Mouse (Mus musculus): ENCODE results near the gene Akr7a5.

Gene Akr7a5

DNA sequence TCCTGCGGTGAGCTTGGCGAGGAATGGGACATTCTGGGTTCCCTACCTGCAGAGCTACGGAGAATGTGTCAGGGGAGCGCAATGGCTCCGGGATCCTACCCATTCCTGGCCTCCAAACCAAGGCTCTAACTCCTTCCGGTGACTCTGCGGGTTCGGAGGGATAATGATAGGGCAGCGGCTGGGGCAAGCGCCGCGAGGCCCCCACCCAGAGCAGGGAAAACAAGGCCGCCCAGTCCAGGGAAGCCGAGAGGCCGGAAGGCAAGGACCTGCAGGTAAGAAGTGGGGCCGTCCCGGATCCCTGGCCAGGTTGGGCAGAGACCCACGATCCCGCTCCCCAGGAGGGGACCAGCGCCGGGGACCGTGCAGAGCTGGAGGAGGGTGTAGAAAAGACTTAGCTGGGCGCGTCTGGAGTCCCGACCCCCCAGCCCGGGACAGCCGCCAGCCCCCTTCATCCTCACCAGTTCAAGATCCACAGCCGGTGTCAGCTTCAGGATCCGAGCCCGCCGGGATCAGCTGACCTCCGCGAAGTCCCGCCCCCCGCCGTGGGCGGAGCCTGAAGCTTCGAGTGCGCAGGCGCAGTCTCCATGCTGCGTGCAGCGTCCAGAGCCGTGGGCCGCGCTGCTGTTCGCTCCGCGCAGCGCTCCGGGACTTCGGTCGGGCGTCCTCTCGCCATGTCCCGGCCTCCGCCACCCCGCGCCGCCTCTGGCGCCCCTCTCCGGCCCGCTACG is at the start of gene Akr7a5, which contains the start of gene Pqlc2:
Gene Akr7a5, plus strand, starts transcription at position 574 of the 728 bp plus-strand sequence.
Gene Pqlc2, minus strand, starts transcription at position 538 of the 728 bp plus-strand sequence.
- in situ Hi-C loops (cut with MboI) = no loop called here

DNA sequence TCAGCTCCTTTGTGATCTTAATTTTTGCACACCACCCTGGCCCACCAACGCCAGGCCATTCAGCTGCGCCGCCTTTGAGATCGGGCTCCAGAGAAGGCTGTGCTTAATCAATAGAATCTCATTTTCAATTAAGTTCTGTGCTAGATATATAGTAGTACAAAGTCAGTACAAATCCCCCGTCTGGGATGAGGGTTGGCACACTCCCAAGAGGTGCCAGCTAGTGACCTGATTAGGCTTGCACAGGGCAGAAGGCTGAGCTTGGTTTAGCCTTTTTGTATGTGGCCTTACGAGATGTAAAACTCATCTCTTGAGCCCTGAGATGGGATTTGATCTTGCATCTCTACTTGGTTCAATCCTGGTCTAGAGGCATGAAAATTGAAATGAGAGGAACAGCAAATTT is 47.6 kb upstream of the Akr7a5 start:
- in situ Hi-C loops (cut with MboI) = no loop called here

GRCm38 (mm10) chr4:139265783-139266499 is 44.6 kb upstream of the Akr7a5 start:
- in situ Hi-C loops (cut with MboI) = no loop called here

GRCm38 (mm10) chr4:139266500-139266865 is 44.1 kb upstream of the Akr7a5 start:
- in situ Hi-C loops (cut with MboI) = no loop called here

GRCm38 (mm10) chr4:139267335-139267734 is 43.2 kb upstream of the Akr7a5 start:
- in situ Hi-C loops (cut with MboI) = no loop called here

DNA sequence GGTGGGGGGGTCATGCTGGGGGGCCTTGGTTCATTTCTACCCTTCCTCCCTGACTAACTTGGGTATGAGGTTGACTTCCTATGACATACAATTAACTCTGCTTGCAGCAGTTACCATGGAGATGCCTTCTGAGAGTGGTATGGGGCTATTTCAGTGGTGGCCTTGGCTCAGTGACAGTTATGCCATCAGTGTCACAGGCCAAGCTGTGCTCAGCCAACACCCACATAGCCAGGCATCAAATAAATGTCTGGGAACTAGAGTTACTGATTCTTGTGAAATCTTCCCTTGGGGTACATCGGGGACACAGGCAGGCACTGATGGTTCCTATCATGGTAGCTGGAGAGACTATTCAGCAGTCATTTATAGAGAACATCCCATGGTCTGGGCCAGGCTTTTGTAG is 42.3 kb upstream of the Akr7a5 start:
- in situ Hi-C loops (cut with MboI) = no loop called here

DNA sequence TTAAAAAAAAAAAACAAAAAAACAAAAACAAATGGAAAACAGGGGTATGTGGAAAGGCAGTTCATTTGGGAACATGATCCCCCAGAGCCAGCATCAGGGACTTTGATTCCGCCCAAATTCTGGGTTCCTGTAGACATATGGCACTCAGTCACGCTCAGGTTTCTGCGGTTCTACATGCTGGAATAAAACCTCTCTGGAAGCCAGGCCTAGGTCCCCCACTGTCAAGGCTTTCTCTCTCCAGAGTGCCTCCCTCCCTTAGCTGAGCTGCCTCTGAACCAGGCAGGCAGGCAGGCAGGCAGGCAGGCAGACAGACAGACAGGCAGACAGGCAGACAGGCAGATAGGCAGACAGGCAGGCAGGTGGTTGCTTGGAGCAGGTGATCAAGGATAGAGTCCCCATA is 40.4 kb upstream of the Akr7a5 start:
- in situ Hi-C loops (cut with MboI) = no loop called here

DNA sequence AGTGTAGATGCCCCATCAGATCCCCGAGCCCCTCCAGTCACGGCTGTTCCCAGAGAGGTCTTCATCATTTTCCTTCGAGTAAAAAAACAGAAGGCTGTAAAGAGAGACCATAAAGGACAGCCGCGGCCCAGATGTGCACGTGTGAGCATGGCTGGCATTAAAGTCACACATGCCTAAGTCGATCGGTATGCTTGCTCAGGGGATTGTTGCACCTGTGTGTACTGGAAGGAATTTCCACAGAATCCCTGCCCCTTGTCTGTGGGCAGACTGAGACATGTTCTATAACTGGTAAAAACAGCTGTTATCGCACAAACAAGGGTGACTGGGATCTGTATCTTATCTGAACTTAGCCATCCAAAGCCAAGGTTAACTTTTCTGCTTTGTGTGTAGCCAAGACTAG is 39.0 kb upstream of the Akr7a5 start:
- in situ Hi-C loops (cut with MboI) = no loop called here

GRCm38 (mm10) chr4:139272951-139273680 is 37.4 kb upstream of the Akr7a5 start:
- in situ Hi-C loops (cut with MboI) = no loop called here

GRCm38 (mm10) chr4:139274573-139274972 is 36.0 kb upstream of the Akr7a5 start:
- in situ Hi-C loops (cut with MboI) = no loop called here

DNA sequence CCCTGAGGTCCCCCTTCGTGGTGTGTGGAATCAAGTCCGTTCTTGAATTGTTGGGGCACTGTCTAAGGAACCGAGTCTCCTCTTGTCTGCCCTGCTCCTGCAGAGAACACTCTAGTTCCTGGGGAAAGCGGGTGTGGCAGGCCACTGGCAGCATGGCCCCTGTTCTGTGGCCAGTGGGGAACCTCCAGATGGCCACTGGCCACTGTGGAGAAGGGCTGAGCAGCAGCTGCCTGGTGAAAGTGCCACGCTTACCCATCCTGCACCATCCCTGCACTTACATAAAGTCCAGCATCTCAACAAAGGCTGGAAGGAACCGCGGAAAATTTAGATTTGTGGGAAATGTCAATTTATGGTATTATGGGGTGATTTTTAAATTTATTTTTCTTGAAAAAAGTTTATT is 34.1 kb upstream of the Akr7a5 start:
- in situ Hi-C loops (cut with MboI) = no loop called here

GRCm38 (mm10) chr4:139280530-139280929 is 30.0 kb upstream of the Akr7a5 start:
- in situ Hi-C loops (cut with MboI) = no loop called here

DNA sequence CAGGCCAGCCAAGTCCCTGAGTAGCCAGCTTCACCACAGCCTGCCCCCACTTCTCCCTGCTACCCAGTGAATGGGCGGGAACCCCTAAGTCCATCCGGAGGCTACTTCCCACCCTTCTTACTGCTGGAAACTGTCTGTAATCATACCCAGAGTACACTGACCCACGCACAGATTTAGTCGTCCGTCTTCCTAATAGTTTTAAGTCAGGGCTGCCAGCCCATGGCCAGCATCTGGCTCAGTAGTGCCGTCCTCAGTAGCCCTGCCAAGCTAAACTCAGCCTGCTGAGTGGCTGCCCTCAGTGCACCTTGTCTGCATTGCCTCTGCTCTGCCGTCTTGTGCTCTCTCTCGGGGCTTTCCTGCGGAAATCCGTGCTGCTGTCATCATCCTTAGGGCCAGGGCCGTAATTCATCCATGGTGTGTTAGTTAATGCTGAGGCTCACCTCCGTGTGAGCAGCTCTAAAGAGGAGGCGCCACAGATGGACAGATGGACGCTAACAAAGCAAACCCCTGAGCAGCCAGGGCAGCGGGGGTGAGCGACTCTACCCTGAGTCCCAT is 28.7 kb upstream of the Akr7a5 start:
- in situ Hi-C loops (cut with MboI) = no loop called here

- in situ Hi-C loops (cut with MboI) = no loop called here
Measured at GRCm38 (mm10) chr4:139282955-139283417, 27.6 kb upstream of the Akr7a5 start.

DNA sequence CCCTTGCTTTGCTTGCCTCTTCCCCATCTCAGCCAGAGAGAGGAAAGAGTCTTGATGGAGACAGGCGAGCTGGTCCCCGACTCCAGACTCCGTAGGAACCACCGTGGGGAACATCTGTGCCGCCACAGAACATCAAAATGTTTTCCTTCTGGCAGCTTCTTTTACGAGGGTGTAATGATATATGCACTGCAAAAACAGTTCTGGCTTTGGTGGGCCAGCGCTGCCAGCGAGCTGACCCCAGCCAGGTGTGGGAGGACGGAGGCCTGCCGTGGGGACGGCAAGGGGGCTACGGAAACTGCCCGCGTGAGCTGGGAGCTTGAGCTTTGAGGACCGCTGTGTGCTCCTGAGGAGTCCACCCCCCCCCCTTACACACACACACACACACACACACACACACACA is 25.7 kb upstream of the Akr7a5 start:
- in situ Hi-C loops (cut with MboI) = no loop called here

- in situ Hi-C loops (cut with MboI) = no loop called here
Measured at GRCm38 (mm10) chr4:139286234-139286633, 24.3 kb upstream of the Akr7a5 start.

DNA sequence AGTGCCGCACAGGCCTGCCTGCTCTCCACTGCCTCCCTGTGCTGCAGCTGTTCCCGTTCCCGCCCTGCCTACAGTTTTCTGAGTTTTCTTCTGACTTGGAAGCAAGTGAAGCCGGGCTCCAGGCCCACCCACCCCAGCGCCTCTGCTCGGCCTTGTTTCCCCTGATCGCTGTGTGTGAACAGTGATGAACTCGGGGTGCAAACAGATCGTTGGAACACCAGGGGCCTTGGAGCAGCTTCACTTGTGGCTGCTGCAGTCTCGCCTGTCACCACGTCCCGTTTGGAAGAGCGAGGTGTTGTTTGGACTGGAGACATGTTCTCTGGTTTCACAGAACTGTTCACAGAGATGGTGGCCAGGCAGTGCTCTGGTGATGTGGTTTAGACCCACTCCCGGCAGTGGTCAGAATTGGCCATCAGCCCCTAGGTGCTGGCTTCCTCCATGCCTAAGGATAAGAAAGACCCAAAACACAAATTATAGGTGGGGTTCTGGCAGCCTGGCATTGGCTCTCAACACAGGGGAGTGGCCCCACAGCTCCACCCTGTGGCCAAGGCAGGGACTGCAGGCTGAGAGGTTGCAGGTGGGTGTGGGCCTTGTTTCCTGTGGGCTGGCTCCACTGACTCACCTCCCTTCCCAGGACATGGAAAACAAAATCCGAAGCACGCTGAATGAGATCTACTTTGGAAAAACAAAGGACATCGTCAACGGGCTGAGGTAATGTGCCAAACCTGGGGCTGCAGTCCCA is 23.3 kb upstream of the Akr7a5 start:
- in situ Hi-C loops (cut with MboI) = no loop called here

GRCm38 (mm10) chr4:139289017-139289416 is 21.5 kb upstream of the Akr7a5 start:
- in situ Hi-C loops (cut with MboI) = no loop called here

- in situ Hi-C loops (cut with MboI) = no loop called here
Measured at GRCm38 (mm10) chr4:139291099-139291498, 19.4 kb upstream of the Akr7a5 start.

DNA sequence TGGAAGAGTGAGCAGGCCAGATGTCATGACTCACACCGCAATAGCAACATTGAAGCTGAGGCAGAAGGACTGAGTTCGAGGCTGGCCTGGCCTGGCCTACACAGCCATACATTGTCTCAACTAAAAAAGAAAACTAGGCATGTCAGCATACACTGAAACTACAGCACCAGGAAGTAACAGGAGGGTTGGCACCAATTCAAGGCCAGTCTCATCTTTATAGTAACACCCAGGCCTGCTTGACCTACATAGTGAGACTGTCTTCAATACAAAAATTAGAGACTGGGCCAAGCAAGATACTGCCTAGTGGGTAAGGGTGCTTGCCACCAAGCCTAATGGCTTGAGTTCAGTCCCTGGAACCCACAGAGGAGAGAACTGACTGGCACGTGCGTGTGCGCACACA is 18.5 kb upstream of the Akr7a5 start:
- in situ Hi-C loops (cut with MboI) = no loop called here

GRCm38 (mm10) chr4:139297566-139297965 is 13.0 kb upstream of the Akr7a5 start:
- in situ Hi-C loops (cut with MboI) = no loop called here

All from mature B cell (primary cell).